Mouse (Mus musculus): ENCODE results near the gene Il1r1. TPM values are rescaled to one million over a fixed set of nuclear protein-coding genes. Genes with fewer than 3 reads are reported as not detected.

The Il1r1 gene
- polyA plus RNA-seq, 1 experiment from 2014 or later: 0.78 TPM

GRCm38 (mm10) chr1:40262441-40263121 is 37.7 kb downstream of the Il1r1 start:
- no peak overlapping the region for H3K27ac ChIP-seq (replicated peaks)
- WGBS: 79% methylated on average over 9 of the region's 9 CpGs

DNA sequence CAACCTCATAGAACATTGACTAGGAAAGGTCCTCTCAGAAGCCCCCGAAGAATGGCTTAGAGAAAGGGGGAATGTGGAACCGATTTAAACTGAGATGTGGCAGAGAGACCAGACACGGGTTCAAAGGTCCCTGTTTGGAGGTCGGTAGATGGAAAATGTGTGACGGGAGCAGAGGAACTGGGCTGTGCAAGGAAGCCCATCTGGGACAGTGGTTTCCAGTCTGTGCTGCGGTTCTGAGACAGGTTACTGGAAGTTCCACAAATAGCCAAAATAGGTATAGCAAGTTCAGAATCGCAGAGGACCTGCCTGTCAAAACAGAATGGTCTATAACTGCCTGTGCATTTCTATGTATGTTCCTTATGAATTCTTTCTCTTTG is 38.2 kb downstream of the Il1r1 start:
- WGBS: 76% methylated on average over 7 of the region's 7 CpGs
- Histone ChIP-seq H3K27me3 (no peaks in the 10 kb centered on the region), H3K9ac (no peak overlapping the region), H3K4me1 (replicated peaks) (peaks cover 11% of the 10 kb centered on the region), H3K9me3 (no peaks in the 10 kb centered on the region), H3K4me2 (no peak overlapping the region), H3K36me3 (no peaks in the 10 kb centered on the region), H3K4me3 (no peak overlapping the region), H3K27ac (replicated peaks) (no peak overlapping the region)
- no peak for ATAC-seq (ENCODE audit: low FRiP score, low read depth)

More at GRCm38 (mm10) chr1:40262441-40263121, 37.7 kb downstream of the Il1r1 start:
- H3K9ac ChIP-seq: no peak overlapping the region
- H3K9me3 ChIP-seq: no peaks in the 10 kb centered on the region
- H3K4me2 ChIP-seq: no peak overlapping the region
- H3K27me3 ChIP-seq: no peaks in the 10 kb centered on the region
- no peak for ATAC-seq (ENCODE audit: low FRiP score, low read depth)
- peaks cover 11% of the 10 kb centered on the region for H3K4me1 ChIP-seq (replicated peaks)
- no peak overlapping the region for H3K4me3 ChIP-seq
- no peaks in the 10 kb centered on the region for H3K36me3 ChIP-seq

- no peak overlapping the region for H3K9ac ChIP-seq
- no peak for ATAC-seq (ENCODE audit: low FRiP score, low read depth)
- H3K27ac ChIP-seq (replicated peaks): no peak overlapping the region
- H3K4me2 ChIP-seq: no peak overlapping the region
- peaks cover 11% of the 10 kb centered on the region for H3K4me1 ChIP-seq (replicated peaks)
- no peaks in the 10 kb centered on the region for H3K9me3 ChIP-seq
- WGBS: 95% methylated on average over 8 of the region's 8 CpGs
- H3K4me3 ChIP-seq: no peak overlapping the region
- no peaks in the 10 kb centered on the region for H3K27me3 ChIP-seq
- no peaks in the 10 kb centered on the region for H3K36me3 ChIP-seq
These were observed 38.8 kb downstream of the Il1r1 start for GRCm38 (mm10) chr1:40263679-40264078.

- Histone ChIP-seq H3K9ac (no peak overlapping the region), H3K4me2 (no peak overlapping the region), H3K9me3 (no peaks in the 10 kb centered on the region), H3K27me3 (no peaks in the 10 kb centered on the region), H3K4me3 (no peak overlapping the region), H3K27ac (replicated peaks) (no peak overlapping the region), H3K36me3 (no peaks in the 10 kb centered on the region), H3K4me1 (replicated peaks) (peaks cover 11% of the 10 kb centered on the region)
- WGBS: 77% methylated on average over 6 of the region's 6 CpGs
- ATAC-seq (ENCODE audit: low FRiP score, low read depth): no peak
These were observed 40.5 kb downstream of the Il1r1 start for GRCm38 (mm10) chr1:40265301-40265835.

DNA sequence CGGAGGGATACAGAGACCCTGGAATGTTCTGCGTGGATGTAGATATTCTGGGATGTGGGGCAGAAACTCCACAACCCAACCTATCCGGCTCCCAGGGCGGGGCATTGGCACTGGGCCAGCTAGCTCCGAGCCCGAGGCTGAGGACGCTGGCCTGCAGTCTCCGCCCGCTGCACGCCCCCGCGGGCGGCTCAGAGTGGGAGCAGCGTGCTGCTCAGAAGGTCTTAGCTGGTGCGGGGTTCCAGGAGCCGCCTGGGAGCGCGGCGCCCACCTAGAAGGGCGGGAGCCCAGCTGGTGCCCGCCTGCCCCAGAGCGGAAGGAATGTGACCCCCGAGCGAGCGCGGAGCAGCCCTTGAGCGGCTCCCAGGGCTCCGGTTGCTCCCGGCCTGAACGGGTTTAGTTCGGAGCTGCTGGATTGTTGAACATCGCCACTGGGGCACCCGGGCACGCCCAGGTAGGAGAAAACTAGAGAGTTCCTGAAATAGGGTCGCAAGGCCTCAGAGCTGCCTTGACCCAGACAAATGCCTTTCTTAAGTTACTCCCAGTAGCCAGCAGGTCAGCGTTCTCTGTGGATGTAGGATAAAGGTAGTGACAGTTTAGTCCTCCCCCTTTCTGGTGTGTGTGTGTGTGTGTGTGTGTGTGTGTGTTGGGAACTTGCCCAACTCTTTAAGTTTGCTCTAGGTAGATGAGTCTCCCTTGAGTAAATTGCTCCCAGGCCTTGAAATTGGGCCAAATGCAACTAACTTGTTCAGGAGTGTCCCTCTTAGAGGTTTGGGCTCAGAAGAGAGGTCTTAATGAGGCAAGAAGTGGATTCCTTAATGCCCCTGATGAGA is 41.8 kb downstream of the Il1r1 start:
- no peaks in the 10 kb centered on the region for H3K27me3 ChIP-seq
- H3K4me3 ChIP-seq: peak overlapping the region; percentile 47
- H3K4me2 ChIP-seq: peak overlapping the region; percentile 91
- no peaks in the 10 kb centered on the region for H3K9me3 ChIP-seq
- no peaks in the 10 kb centered on the region for H3K36me3 ChIP-seq
- 3% methylated on average over 36 of the region's 36 CpGs for WGBS
- peak; percentile 83 for ATAC-seq (ENCODE audit: low FRiP score, low read depth)
- H3K9ac ChIP-seq: peak overlapping the region; percentile 55
- no peak overlapping the region for H3K27ac ChIP-seq (replicated peaks)
- peaks cover 11% of the 10 kb centered on the region for H3K4me1 ChIP-seq (replicated peaks)

DNA sequence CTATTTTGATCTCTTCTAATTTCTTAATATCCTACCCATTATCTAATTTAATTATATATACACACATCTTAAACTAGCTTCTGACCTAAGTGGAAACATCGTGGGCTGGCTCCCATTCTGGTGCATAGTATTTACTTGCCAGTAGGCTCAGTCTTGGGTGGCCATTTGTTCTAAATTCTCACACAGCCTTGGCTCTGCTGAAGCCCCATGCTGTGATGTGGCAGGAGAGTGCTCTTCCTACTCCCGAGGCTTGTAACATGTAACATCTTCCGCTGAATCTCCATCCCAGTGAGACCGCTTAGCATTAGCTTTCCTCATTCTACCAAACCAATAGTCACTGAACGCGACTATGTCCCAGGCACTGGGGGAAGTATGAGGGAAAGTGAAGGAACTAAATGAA is 43.0 kb downstream of the Il1r1 start:
- Histone ChIP-seq H3K4me3 (no peak overlapping the region), H3K27me3 (no peaks in the 10 kb centered on the region), H3K4me1 (replicated peaks) (peaks cover 11% of the 10 kb centered on the region), H3K9ac (no peak overlapping the region), H3K4me2 (no peak overlapping the region), H3K27ac (replicated peaks) (no peak overlapping the region), H3K36me3 (no peaks in the 10 kb centered on the region), H3K9me3 (no peaks in the 10 kb centered on the region)
- no peak for ATAC-seq (ENCODE audit: low FRiP score, low read depth)
- 84% methylated on average over 6 of the region's 6 CpGs for WGBS

DNA sequence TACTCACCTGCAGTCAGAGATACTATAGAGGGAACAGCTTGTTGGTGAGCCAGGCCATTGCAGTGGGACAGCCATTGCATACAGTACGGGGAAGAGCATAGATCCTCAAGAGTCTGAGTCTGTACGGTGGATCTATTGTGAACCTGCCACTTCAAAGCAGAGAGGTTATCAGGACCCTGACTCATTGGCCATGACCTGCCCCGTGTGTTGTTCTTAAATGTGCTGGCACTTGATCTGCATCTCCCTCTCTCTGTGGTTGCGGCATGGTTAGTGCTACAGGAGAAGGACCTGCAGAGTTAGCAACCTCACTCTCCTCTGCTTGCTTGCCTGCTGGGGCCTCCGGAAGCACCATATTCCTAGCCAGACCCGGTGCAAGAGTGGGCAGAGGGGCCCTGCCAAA is 43.7 kb downstream of the Il1r1 start:
- 92% methylated on average over 6 of the region's 6 CpGs for WGBS
- H3K4me2 ChIP-seq: no peak overlapping the region
- no peak overlapping the region for H3K9ac ChIP-seq
- no peaks in the 10 kb centered on the region for H3K9me3 ChIP-seq
- peaks cover 11% of the 10 kb centered on the region for H3K4me1 ChIP-seq (replicated peaks)
- H3K27ac ChIP-seq (replicated peaks): no peak overlapping the region
- no peaks in the 10 kb centered on the region for H3K27me3 ChIP-seq
- ATAC-seq (ENCODE audit: low FRiP score, low read depth): no peak
- H3K36me3 ChIP-seq: no peaks in the 10 kb centered on the region
- no peak overlapping the region for H3K4me3 ChIP-seq

- Histone ChIP-seq H3K36me3 (no peaks in the 10 kb centered on the region), H3K27ac (replicated peaks) (no peak overlapping the region), H3K27me3 (no peaks in the 10 kb centered on the region), H3K4me3 (no peak overlapping the region), H3K4me2 (no peak overlapping the region), H3K4me1 (replicated peaks) (peaks cover 11% of the 10 kb centered on the region), H3K9me3 (no peaks in the 10 kb centered on the region), H3K9ac (no peak overlapping the region)
- no peak for ATAC-seq (ENCODE audit: low FRiP score, low read depth)
- 96% methylated on average over 12 of the region's 12 CpGs for WGBS
These were observed 45.5 kb downstream of the Il1r1 start for GRCm38 (mm10) chr1:40270415-40270814.

DNA sequence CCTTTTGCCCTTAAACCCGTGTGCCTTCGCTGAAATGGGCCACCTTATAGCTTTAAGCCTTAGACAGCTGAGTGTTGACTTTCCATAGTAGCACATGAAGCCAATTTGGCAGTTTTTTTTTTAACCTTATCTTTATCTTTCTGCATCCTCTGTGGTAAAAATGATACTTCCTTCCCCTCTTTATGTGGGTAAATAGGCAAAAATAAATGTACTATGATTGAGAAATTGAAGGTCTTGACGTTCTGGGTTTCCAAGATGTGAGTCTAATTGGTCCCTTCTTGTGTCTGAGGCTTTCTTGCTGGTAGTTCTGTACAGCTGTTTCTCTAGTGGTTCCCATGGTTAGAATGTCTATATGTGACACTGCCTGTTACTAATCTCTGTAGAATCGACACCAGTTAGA is 46.2 kb downstream of the Il1r1 start:
- H3K4me3 ChIP-seq: no peak overlapping the region
- no peak overlapping the region for H3K4me2 ChIP-seq
- no peak for ATAC-seq (ENCODE audit: low FRiP score, low read depth)
- H3K4me1 ChIP-seq (replicated peaks): peaks cover 10% of the 10 kb centered on the region
- H3K27ac ChIP-seq (replicated peaks): no peak overlapping the region
- H3K36me3 ChIP-seq: no peaks in the 10 kb centered on the region
- no peak overlapping the region for H3K9ac ChIP-seq
- H3K27me3 ChIP-seq: no peaks in the 10 kb centered on the region
- H3K9me3 ChIP-seq: no peaks in the 10 kb centered on the region
- WGBS: 83% methylated on average over 4 of the region's 4 CpGs

DNA sequence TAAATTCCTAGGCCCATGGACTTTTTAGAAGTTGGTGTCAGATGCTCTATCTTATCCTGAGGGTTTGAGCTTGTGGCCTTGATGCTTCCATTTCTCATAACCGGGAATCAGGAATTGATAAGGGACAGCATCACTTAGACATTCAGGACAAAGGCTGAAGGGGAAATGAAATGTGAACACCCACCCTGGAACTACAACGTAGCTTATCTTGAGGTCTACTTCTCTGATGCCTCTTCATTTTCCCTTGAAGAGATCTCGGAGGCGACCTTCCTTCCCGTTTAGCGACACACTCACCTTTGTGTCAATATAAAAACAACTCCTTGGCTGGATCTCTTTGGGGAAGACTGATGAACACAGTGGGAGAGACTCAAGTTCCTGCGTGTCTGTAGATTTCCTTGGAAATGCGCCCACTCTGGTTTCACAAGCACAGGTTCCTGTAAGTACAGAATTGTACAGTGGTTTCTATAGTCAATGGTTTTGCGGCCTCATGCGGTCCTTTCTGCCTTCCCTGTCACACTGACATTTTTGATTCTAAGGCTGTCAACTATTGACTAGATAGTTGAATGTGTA is 46.7 kb downstream of the Il1r1 start:
- 92% methylated on average over 10 of the region's 10 CpGs for WGBS
- ATAC-seq (ENCODE audit: low FRiP score, low read depth): no peak
- H3K36me3 ChIP-seq: no peaks in the 10 kb centered on the region

DNA sequence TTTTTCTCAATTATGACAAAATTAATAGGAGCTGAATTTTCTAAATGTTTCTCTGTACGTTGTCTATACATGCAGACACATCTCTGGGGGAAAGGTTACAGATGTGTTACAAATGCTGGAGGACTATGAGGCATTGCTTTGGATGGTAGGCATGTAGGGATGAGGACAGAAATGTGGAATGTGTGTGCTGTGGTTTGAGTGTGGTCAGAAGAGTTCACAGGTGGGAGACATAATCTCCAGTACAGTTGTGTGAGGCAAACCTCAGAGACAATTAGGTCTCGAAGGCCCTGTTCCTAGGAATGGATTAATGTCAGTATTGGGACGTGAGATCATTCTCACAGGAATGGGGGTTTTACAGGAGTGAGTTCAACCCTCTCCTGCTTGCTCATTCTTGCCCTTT is 47.3 kb downstream of the Il1r1 start:
- 88% methylated on average over 3 of the region's 3 CpGs for WGBS
- no peaks in the 10 kb centered on the region for H3K36me3 ChIP-seq
- no peaks in the 10 kb centered on the region for H3K27me3 ChIP-seq
- H3K4me2 ChIP-seq: no peak overlapping the region
- H3K27ac ChIP-seq (replicated peaks): no peak overlapping the region
- H3K4me3 ChIP-seq: no peak overlapping the region
- H3K4me1 ChIP-seq (replicated peaks): no peaks in the 10 kb centered on the region
- no peak for ATAC-seq (ENCODE audit: low FRiP score, low read depth)
- no peak overlapping the region for H3K9ac ChIP-seq
- no peaks in the 10 kb centered on the region for H3K9me3 ChIP-seq

More for the DNA sequence above, 46.7 kb downstream of the Il1r1 start:
- Histone ChIP-seq H3K9ac (no peak overlapping the region), H3K4me3 (no peak overlapping the region), H3K27me3 (no peaks in the 10 kb centered on the region), H3K4me1 (replicated peaks) (peaks cover 5% of the 10 kb centered on the region), H3K9me3 (no peaks in the 10 kb centered on the region), H3K27ac (replicated peaks) (no peak overlapping the region), H3K4me2 (no peak overlapping the region)

DNA sequence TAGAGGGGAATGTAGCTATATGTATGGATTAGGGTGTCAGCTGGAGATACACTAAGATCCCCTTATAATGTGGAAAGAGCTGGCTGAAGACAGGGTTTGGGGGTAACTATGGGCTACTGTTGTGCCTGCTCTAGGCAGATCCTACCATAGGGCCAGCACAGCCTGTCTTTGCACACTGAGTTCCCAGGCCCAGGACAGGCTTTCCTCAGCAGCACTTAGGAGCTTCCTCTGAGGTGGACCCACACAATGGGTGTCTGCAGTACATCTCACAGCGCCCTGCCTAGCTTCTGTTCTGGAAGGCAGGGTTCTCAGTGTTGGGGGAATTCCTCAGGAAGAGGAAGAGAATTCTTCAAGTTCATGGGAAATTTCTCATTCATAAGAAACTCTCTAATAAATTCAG is 48.6 kb downstream of the Il1r1 start:
- ATAC-seq (ENCODE audit: low FRiP score, low read depth): no peak
- no peaks in the 10 kb centered on the region for H3K9me3 ChIP-seq
- no peak overlapping the region for H3K9ac ChIP-seq
- 95% methylated on average over 1 of the region's 1 CpGs for WGBS
- no peaks in the 10 kb centered on the region for H3K27me3 ChIP-seq
- H3K4me2 ChIP-seq: no peak overlapping the region
- H3K4me3 ChIP-seq: no peak overlapping the region
- no peaks in the 10 kb centered on the region for H3K36me3 ChIP-seq
- no peaks in the 10 kb centered on the region for H3K4me1 ChIP-seq (replicated peaks)
- no peak overlapping the region for H3K27ac ChIP-seq (replicated peaks)

All from hindbrain, embryonic 15.5 days (tissue).